Mouse (Mus musculus): ENCODE data around the gene Cep55.
A peak's percentile ranks its signal among the peaks of the same experiment; 100 is the strongest.

Gene Cep55

GRCm38 (mm10) chr19:38045198-38045597, 9.6 kb upstream of the Cep55 start:
- no peak for DNase-seq

- DNase-seq: no peak
Observed at GRCm38 (mm10) chr19:38049686-38050085, 5.1 kb upstream of the Cep55 start.

- no peak for DNase-seq
Observed at GRCm38 (mm10) chr19:38053227-38054041, 1.4 kb upstream of the Cep55 start.

GRCm38 (mm10) chr19:38054149-38054719, 577 bp upstream of the Cep55 start:
- peak; percentile 87 for DNase-seq

GRCm38 (mm10) chr19:38055798-38056197, 987 bp downstream of the Cep55 start:
- no peak for DNase-seq

- DNase-seq: no peak
Observed at GRCm38 (mm10) chr19:38056276-38056675, 1.5 kb downstream of the Cep55 start.

GRCm38 (mm10) chr19:38056931-38057330, 2.1 kb downstream of the Cep55 start:
- no peak for DNase-seq

- no peak for DNase-seq
Observed at GRCm38 (mm10) chr19:38063201-38063600, 8.4 kb downstream of the Cep55 start.

GRCm38 (mm10) chr19:38064051-38064450, 9.2 kb downstream of the Cep55 start:
- DNase-seq: no peak

GRCm38 (mm10) chr19:38073226-38073625, 18.4 kb downstream of the Cep55 start:
- DNase-seq: no peak

GRCm38 (mm10) chr19:38075051-38075450, 20.2 kb downstream of the Cep55 start:
- no peak for DNase-seq

- DNase-seq: no peak
Observed at GRCm38 (mm10) chr19:38076251-38076650, 21.4 kb downstream of the Cep55 start.

- DNase-seq: no peak
Observed at GRCm38 (mm10) chr19:38077851-38078540, 23.2 kb downstream of the Cep55 start.

- DNase-seq: no peak
Observed at GRCm38 (mm10) chr19:38081361-38081760, 26.6 kb downstream of the Cep55 start.

GRCm38 (mm10) chr19:38082931-38083525, 28.2 kb downstream of the Cep55 start:
- DNase-seq: no peak

- DNase-seq: no peak
Observed at GRCm38 (mm10) chr19:38085841-38086240, 31.0 kb downstream of the Cep55 start.

- DNase-seq: peak; percentile 70
Observed at GRCm38 (mm10) chr19:38086948-38087551, 32.2 kb downstream of the Cep55 start.

- DNase-seq: no peak
Observed at GRCm38 (mm10) chr19:38089358-38089757, 34.5 kb downstream of the Cep55 start.

- no peak for DNase-seq
Observed at GRCm38 (mm10) chr19:38091512-38091985, 36.7 kb downstream of the Cep55 start.

- no peak for DNase-seq
Observed at GRCm38 (mm10) chr19:38096231-38096630, 41.4 kb downstream of the Cep55 start.

- peak; percentile 15 for DNase-seq
Observed at GRCm38 (mm10) chr19:38096858-38097758, 42.3 kb downstream of the Cep55 start, which contains the start of gene Ffar4. Gene Ffar4 (plus strand): TSS chr19:38097071.

GRCm38 (mm10) chr19:38107871-38108270, 53.1 kb downstream of the Cep55 start:
- no peak for DNase-seq

Measured in kidney, postnatal 10 days (tissue).